Mouse (Mus musculus) erythroid progenitor cell, adult 5-6 weeks (primary cell): ENCODE results near the gene Mgat1. TPM values are rescaled to one million over a fixed set of nuclear protein-coding genes. Genes with fewer than 3 reads are reported as not detected.
"Not testable (repeated sequence)": the region's sequence is repeated elsewhere in the genome, so short reads cannot be mapped to it uniquely, and the experiment has no call there.

Experiments
- ATAC-seq: replicated peaks from 2 replicates; pipeline ENCODE4 v1.8.0; 2016; ENCODE audit warnings: moderate number of reproducible peaks, mild to moderate bottlenecking, moderate TSS enrichment, inconsistent platforms; ENCODE audit not compliant: poor library complexity, low FRiP score, severe bottlenecking
- total RNA-seq, 2 experiments: library from RNA; stranded (forward) in 1 of 2; stranded (reverse) in 1 of 2; fragments of 150-400 nt in 1 of 2; fragments of 186-747, 209-891 nt in 1 of 2; gene quantifications; 2 replicates each; pipeline versions ENCODE4 v1.2.3 to v1.2.4; 2015 to 2017; ENCODE audit warnings: low replicate concordance in 2 of 2

Gene Mgat1
- 12.2 and 15.5 TPM in 2 replicates for total RNA-seq (2015; ENCODE audit: low replicate concordance)
- total RNA-seq (2017; ENCODE audit: low replicate concordance), result 21.8 and 26.2 TPM in 2 replicates

DNA sequence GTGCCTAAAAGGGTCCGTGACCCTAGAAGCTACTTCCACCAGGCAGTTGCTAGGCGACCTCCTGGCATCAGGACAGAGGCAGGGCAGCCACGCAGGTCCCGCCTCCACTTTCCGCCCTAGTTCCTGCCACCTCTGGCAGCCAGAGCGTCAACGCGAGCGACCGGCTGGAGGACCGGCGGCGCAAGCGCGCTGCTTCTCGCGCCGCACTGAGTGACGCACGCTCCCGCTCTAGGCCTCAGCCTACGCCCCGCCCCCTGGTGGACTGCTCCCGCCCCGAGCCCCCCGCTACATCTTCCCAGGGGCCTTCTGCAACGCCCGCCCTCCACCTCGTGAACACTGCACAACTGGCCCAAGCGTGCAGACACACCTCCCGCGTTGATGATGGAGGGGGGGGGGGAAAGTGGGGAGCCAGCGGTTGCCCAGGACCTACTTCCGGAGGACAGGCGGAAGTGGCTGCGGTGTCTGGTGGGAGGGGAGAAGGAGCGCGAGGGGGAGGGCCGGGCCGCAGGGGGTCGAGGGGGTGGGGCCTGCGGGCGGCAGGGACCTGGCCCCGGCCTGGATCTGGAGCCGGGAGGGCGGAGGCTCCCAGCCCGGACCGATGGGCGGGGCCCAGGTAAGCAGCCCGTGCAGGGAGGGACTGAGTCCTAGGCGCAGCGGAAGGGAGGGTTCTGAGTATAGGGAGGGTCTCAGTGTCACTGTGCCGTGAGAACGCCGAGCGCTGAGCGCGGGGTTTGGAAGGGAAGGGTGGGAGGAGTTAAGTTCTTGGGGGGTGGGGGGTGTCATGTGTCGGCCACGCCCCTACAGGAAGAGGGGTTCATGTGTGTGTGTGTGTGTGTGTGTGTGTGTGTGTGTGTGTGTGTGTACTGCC, at the start of gene Mgat1:
Gene Mgat1 (plus strand): TSS at position 465 of the 868 bp plus-strand sequence.
- ATAC-seq, result peak; percentile 92

GRCm38 (mm10) chr11:49194771-49195170, 49.2 kb upstream of the Mgat1 start:
- ATAC-seq, result not testable (repeated sequence)

DNA sequence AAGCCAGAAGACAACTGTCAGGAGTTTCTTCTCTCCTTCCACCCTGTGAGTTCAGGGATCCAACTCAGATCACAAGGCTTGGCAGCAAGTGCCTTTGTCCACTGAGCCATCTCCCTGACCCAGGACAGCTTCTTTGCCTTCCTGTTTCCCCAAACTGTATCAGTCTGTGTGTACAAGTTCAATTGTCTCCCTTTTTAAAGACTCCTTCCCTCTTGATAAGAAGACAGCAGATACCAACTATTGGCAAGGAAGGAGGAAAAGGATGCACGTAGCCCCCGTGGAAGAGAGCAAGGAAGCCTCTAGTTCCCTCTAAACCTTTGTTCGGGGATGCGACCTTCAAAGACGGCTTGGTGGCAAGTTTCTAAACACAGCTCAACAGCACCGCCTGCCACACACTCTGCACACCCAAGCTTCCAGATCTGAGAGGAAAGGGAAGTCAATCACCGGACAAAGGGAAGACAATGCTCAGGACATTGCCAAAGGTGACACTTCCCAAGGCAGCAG, 48.1 kb upstream of the Mgat1 start:
- ATAC-seq, result no peak

DNA sequence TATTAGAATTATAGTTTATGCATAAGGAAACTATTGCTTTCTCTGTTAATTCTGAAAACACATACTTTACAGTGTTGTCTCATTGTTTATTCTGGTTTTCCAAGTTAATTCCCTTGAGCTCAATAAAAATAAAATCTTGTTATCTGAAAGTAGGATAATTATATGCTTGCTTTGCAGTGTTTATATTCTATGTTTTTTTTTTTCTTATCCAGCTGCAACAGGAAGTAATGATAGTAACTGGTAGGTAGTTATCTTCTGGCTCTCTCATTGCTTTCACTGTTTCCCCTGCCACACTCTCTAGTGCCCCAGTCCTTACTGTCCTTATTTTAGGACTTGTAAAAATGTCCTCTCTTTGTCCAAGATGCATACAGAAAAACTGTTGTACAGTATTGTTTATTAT, 43.3 kb upstream of the Mgat1 start:
- no peak for ATAC-seq

GRCm38 (mm10) chr11:49201142-49201541, 42.8 kb upstream of the Mgat1 start:
- no peak for ATAC-seq

GRCm38 (mm10) chr11:49202071-49202470, 41.9 kb upstream of the Mgat1 start:
- no peak for ATAC-seq

- peak; percentile 28; the same call in 1 of the 2 replicates for ATAC-seq
These were observed 41.4 kb upstream of the Mgat1 start for GRCm38 (mm10) chr11:49202523-49203061.

DNA sequence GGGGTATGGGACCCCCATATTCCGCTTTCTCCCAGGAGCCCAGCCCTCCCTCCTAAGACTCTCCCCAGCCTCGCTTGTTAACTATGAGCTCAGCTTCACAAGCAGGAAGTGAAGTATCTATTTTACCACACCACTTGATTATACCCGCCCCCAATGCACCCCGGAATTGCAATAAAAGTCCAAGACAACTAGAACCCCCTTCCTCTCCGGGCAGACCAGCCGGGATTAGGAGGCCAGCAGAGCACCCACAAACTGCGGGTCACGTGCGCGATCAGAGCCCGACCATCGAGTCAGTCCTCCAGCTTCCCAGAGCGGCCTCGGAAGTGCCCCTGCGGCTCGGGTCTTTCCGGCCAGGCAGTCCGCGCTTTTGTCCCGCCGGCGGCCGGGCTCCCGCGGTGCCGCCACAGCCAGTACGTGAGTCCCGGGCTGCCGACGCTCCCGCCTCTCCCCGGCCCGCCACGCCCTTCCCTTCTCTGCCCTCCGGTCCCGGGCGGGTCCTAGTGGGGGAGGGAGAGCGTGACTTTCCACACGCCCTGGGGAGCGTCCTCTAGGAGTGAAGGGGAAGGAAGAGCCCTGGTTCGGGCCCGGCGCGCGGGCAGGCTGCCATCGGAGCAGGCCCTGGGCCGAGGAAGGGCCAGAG, 40.7 kb upstream of the Mgat1 start, which contains the start of gene Zfp62:
Gene Zfp62 (plus strand): TSS at position 164 of the 640 bp plus-strand sequence.
- ATAC-seq, result peak; percentile 91

DNA sequence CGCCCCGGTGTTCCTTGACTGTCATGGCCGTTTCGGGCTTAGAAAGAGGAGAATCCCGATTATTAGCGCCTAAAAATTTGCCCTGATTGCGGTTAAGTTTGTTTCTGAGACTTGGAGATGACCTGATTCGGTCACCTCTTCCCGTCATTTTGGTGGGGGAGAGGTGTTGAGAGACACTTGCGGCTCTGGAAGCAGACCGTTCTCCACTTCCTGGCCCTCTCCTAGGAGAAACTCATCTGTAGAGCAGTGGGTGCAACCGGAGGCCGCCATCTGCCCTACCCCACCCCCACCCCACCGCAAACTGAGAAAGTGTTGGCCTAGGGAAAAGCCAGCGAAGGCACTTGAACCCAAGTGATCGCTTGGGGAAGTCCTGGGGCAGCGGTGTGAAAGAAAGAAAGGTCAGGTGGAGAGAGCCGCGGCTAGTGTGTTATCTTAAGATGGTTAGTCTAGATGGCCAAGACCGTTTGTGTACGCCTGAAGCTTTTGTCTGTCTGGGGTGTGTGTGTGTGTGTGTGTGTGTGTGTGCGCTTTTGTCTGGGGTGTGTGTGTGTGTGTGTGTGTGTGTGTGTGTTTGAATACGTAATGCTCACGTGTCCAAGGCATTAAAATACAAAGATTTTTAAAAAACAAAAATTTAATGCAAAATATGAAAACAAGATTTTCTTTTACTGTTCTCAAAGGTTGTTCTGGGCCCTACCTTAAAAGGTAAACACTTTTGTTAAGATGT, 40.1 kb upstream of the Mgat1 start:
- ATAC-seq, result peak; percentile 56

- ATAC-seq, result no peak
These were observed 38.9 kb upstream of the Mgat1 start for GRCm38 (mm10) chr11:49205080-49205590.

DNA sequence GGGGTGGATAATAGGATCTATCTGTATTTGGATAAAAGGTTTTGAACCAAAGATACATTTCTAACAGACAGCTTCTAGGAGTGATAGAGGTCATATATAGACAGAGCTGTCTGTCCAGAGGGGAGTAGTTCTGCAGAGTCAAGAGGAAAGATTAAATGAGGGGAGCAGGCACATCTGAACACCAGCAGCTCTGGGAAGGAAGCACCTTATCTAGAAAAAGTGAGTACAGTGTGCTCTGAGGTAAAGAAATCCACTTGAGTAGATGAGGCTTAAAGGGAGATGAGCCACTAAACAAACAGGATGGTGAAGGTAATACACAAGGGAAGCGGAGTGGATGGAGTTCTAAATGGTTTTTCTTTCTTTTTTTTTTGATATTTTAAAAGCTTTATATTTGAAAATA, 36.5 kb upstream of the Mgat1 start:
- ATAC-seq, result no peak

- peak; percentile 72 for ATAC-seq
These were observed 31.4 kb upstream of the Mgat1 start for GRCm38 (mm10) chr11:49212577-49212976.

DNA sequence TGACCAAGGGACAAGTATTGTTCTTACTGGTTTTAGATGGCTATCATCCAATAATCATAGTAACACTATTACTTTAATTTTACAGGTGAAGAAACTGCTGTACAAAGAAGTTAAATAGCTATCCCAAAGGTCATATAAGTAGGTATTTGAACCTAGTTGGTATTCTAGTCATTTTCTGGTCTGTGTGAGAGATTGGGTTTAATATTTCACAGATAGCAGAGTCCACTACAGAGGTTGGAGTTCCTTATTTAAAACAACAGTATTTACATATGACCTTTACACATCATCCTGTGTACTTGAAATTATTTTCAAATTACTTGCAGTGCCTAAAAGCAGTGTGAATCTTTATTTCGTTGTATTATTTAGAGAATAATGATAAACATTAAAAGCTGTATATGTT, 30.5 kb upstream of the Mgat1 start:
- no peak for ATAC-seq

- ATAC-seq, result no peak
These were observed 24.7 kb upstream of the Mgat1 start for GRCm38 (mm10) chr11:49219271-49219670.

- no peak for ATAC-seq
These were observed 19.5 kb upstream of the Mgat1 start for GRCm38 (mm10) chr11:49224455-49224854.

DNA sequence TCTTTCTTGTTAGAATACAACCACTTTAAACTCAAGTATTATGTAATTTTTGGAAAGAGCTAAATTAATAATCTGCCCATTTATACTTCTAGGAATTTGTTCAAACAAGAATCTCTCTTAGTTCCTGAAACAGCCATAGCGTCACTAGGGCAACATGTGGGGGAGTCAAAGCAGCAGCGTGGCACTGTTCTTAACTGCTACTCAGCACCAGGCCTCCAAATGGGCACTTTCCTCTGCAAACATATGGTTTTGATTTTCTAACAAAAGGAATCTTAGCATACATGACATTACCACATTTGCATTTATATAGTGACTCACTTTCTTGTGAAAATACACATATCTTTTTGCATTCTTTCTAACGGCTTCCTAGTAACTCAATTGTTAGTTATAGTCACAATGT, 11.2 kb upstream of the Mgat1 start:
- no peak for ATAC-seq

DNA sequence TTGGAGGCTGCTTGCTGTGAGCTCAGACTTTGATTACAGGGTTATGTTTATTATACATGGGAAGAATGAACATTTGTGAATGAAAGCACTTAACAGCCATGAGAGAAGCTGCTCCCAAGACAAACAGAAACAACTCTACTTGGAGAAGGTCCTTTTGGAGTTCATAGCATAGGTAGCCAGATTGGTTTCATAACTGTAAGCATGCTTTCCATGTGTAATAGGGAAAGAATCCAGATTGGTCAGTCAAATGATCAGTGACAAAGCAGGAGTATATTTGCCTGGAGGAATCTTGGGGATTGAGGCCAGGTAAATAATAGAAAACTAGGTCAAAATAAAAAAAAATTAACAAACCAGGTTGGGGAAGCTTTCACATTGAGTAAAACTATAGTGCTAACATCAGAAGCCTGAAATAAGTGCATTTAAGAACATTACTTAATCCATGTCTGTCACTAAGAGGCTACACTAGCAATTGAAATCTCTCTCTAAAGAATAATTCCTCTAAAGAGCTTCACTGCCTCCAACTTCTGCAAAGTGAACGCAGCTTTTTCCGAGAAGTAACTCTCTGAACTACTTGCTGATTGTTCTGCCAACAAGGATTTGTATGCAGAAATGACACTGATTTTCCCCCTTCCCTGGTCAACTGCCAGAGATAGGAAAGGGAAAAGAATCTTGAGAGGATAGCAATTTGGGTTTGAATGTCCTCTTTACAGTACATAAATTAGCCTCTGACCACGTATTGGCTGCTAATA, 8.4 kb upstream of the Mgat1 start:
- no peak for ATAC-seq

DNA sequence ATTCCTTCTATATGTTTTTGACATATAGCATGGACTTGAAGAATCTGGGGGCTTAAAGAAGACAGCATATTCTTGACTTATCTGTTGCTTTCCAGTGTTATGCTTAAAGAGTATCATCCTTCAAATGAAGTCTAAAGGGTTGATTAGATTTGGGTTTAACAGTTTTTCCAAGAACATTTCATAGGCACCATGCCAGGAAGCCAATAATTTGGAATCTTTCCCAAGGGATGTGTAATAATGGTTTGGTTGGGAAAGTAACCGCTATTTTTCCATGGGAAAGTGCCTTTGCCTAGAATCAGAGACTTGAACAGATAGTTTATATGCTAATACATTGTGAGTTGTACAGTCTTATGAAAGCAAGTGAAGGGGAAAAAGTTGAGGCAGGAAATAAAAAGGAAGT, 7.1 kb upstream of the Mgat1 start:
- ATAC-seq, result no peak

DNA sequence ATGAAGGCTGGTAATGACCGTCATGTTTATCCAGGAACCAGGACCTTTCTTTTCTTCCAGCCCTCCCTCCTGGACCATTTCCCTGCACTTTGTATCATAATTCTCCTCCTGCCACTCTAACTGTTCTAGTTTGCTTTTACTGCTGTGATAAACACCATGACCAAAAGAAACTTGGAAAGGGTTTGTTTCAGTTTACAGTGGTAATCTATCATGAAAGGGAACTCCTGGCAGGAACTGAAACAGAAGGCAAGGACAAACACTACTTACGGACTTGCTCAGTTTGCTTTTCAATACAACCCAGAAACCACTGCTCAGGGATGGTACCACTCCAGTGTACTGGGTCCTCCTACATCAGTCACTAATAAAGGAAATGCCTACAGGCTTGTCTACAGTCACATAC, 6.5 kb upstream of the Mgat1 start:
- no peak for ATAC-seq
